Mouse (Mus musculus) heart, postnatal 0 days (tissue): ENCODE data around the gene Olfr1047.

ENCODE experiments used
- CTCF ChIP-seq: IDR thresholded peaks from 2 replicates; pipeline ENCODE4 v1.5.1; 2016; ENCODE audit warnings: antibody characterized with exemption, control low read depth, low read depth
- EP300 ChIP-seq: IDR thresholded peaks from 2 replicates; pipeline ENCODE4 v1.6.1; 2016; ENCODE audit warnings: antibody characterized with exemption, low read depth

GRCm38 (mm10) chr2:86185583-86185982, 45.6 kb downstream of the Olfr1047 start, which contains the start of gene Olfr52:
- TF ChIP-seq CTCF (no peak), EP300 (no peak)
